Mouse (Mus musculus) forelimb bud, embryonic 11.5 days (tissue): ENCODE data around the gene Rimklb.
"Not testable (repeated sequence)": the region's sequence is repeated elsewhere in the genome, so short reads cannot be mapped to it uniquely, and the experiment has no call there.

ENCODE experiments used
- DNase-seq: peaks from one replicate; pipeline ENCODE4 v3.0.0-alpha.2; 2012; ENCODE audit warnings: low read depth, low spot score

Gene Rimklb

GRCm38 (mm10) chr6:122498661-122499060 is at the start of gene Rimklb:
Rimklb (minus strand) TSS chr6:122498761.
- DNase-seq, result no peak

GRCm38 (mm10) chr6:122545948-122546347 is 47.4 kb upstream of the Rimklb start:
- no peak for DNase-seq

- DNase-seq, result no peak
Observed at GRCm38 (mm10) chr6:122545289-122545882, 46.8 kb upstream of the Rimklb start.

DNA sequence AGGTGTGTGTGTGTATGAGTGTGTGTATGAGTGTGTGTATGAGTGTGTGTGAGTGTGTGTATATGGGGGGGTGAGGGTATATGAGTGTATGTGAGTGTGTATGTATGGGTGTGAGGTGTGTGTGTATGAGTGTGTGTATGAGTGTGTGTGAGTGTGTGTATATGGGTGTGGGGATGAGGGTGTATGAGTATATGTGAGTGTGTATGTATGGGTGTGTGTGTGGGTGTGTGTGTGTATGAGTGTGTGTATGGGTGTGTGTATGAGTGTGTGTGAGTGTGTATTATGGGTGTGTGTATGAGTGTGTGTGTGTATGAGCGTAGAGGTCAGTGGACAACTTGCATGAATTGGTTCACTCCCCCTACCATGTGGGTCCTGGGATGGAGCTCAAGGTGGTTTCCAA is 46.1 kb upstream of the Rimklb start:
- no peak for DNase-seq

GRCm38 (mm10) chr6:122543574-122543973 is 45.0 kb upstream of the Rimklb start:
- no peak for DNase-seq

GRCm38 (mm10) chr6:122542459-122542858 is 43.9 kb upstream of the Rimklb start:
- not testable (repeated sequence) for DNase-seq

DNA sequence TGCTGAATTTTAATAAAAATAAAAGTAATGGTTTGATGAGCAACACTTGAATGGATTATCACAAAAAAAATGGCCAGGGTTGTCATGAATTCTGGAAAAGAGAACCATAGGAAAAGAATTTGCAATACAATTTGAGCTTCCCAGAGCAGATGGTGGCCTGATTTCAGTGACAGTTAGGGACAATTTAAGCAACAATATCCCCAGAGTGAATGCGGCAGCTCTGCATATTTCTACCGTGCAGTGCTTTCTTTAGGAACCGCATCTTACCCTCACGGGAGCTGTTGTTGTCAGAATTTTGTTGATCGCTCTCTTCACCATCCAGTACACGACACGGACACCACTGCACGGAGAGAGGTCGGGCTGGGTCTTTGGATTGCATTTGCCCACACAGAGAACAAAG is 41.0 kb upstream of the Rimklb start:
- no peak for DNase-seq

DNA sequence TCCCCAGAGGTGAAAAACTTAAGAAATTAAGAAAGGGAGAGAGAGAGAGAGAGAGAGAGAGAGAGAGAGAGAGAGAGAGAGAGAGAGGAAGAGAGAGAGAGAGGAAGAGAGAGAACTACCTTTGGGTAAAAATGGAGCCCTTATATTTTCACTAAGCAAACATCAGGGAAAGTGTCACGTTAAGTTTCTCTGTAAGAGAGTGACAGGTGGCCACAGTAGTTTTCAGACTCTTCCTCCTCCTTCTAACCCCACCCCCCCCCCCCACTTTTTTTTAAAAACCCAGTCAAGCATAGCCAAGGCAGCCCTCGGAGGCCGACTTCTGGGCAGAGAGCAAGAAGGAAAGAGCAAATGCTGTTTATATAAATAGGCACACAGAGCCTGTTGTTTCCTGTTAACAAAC is 35.5 kb upstream of the Rimklb start:
- DNase-seq, result no peak

DNA sequence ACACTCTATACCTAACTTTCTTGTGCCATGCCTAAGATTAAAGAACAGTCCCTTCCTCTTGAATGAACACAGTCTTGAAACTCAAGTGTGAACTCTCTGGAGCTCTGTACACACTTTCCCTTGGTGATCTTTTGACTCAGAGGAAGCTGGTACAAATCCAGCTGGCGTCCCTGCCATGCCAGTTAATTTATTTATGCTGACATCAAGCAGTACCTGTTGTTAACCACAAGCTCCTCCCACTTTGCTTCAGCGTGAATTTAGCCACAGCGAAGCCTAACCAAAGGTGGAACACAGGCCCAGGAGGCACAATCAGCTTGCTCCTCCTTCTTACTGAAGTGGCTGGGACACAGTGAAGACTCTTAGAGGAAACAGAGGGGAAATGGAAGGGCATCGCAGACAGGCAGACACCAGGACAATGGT is 34.3 kb upstream of the Rimklb start:
- peak; percentile 37 for DNase-seq

- no peak for DNase-seq
Observed at GRCm38 (mm10) chr6:122531466-122532174, 33.1 kb upstream of the Rimklb start.

DNA sequence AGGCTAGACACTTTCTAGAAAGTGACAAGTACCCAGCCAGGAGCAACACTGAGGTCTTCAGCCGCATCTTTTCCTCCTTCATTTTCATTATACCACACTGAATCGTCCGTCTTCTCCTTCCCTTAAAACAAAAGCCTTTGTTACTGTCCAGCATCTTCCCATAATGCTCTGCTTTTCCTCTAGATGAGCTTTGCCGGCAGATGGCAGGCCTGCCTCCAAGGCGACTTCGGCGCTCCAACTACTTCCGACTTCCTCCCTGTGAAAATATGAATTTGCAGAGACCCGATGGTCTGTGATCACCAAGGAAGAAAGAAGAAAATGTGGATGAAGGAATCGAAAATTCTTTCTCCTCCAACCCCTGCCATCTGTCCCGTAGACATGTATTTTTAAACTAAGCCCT is 29.6 kb upstream of the Rimklb start:
- no peak for DNase-seq

- DNase-seq, result no peak
Observed at GRCm38 (mm10) chr6:122527596-122527995, 29.0 kb upstream of the Rimklb start.

- DNase-seq, result no peak
Observed at GRCm38 (mm10) chr6:122523289-122523688, 24.7 kb upstream of the Rimklb start.

GRCm38 (mm10) chr6:122522595-122522994 is 24.0 kb upstream of the Rimklb start:
- DNase-seq, result peak; percentile 71

DNA sequence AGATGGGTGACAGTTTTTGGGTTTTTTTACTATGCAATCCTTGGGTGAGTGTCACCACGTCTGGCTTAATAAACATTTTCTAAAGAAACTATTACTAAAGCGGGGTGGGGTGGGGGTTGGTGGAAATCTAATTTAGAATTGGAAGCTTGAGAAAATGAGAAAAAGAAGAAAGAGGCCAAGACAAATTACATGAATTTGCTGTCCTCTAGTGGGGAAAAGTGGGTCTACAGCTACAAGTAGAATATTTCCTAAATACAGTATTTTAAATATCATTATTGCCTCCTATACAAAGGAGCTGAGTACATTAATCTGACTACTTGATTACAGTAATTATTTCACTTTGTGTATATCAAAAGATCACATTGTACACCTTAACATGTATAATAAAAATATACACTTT is 20.8 kb upstream of the Rimklb start:
- DNase-seq, result no peak

DNA sequence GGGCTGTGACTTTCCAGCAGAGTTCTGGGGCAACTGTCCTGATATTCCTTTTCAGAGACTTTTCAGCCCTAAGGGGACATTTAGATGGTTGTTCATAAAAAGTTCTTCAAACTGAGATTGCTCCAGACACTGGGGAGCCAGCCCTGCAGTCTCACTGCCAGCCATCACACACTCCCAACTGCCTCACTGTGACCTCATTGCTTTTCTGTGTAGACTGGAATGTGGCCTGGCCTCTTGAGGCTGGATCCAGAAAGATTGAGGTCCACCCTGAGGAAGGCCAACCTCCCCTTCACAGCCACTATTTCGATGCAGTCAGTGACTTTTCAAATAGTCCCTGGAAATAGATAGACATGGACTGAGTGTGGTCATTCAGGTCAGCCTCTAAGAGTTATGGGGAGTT is 19.1 kb upstream of the Rimklb start:
- DNase-seq, result no peak

- not testable (repeated sequence) for DNase-seq
Observed at GRCm38 (mm10) chr6:122515762-122516161, 17.2 kb upstream of the Rimklb start.

DNA sequence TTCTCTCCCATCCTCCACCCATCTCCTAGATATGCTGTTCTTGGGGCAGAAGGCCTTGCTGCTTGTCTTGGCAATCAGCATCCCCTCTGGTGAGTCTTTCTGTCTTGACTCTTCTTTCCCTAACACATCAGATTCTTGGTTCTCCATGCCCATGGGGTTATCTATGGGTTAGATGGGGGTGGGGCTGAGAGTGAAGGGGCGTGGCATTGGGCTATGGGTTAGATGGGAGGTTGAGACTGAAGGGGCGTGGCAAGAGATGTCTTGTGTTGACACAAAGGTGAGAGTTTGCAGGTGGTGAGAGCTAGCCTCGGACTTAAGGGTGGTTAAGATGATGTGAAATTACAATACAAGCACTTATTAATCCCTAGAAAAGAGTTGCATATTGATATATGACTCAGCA is 15.8 kb upstream of the Rimklb start:
- DNase-seq, result no peak

DNA sequence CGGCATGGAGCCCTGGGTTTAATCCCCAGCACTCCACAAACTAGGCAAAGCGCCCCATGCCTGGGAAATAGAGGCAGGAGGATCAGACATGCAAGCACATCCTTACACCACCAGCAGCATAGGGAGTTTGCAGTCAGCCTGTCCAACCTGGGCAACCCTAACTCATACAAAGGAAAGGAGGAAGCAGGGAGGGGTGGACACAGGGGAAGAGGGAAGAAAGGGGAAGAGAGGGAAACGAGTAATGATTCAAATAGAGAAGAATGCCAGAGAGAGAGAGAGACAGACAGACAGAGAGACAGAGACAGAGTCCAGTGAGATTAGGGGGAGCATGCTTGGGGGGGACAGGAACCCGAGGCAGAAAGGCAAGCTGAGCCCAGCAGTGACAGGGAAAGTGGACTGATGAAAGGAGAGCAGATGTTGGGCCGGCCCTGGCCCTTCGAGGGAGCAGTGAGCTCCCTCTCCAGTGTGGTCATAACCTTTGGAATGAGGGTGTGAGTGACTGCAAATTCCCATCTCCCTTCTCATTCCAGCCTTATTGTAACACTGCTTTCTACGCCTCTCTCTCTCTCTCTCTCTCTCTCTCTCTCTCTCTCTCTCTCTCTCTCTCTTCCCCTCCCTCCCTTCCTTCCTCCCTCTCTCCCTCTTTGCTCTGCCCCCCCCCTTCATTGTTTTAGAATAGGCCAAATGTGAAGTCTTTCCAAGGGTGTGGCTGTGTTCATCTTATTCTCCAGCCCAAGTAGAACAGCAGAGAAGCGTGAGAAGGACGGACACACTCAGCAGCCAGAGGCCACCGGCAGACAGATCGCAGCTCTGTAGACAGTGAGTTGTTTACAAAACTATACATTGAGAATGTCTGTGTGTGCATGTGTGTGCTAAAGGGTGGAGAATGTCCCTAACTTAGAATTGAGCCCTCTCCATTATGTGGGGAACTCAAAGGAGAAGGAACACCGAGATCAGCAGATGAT is 14.6 kb upstream of the Rimklb start:
- no peak for DNase-seq

GRCm38 (mm10) chr6:122508494-122508893 is 9.9 kb upstream of the Rimklb start:
- DNase-seq, result no peak

GRCm38 (mm10) chr6:122505545-122505944 is 7.0 kb upstream of the Rimklb start, which contains the start of gene Mfap5:
Mfap5 (plus strand) TSS chr6:122505845.
- no peak for DNase-seq

DNA sequence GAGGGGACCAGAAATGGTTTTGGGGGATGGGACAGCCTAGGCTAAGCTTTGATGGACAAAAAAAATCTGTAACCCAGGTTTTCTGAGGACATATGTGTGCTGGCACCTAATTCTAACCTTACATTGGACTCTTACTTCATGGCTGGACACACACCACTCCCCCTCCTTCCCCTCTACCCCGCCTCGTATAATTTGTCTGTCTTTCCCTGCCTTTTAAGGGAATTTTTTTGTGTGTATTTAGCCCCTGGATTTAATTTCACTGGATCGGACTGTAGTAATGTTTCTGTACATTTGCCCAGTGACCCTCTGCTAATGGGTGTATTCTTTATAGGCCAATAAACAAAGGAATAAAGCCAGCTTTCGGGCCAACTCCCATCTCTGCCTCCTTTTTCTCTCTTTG is 6.5 kb upstream of the Rimklb start:
- DNase-seq, result no peak
